Mouse (Mus musculus) neural tube, embryonic 14.5 days (tissue): ENCODE results near the gene Emilin3. TPM values are rescaled to one million over a fixed set of nuclear protein-coding genes. Genes with fewer than 3 reads are reported as not detected.
A peak's percentile ranks its signal among the peaks of the same experiment; 100 is the strongest.

Experiments
- ATAC-seq: fragments of 200-750 bp; cut with Nextera tagmentation; 2 replicates; pipeline ENCODE4 v1.8.0; 2017; ENCODE audit warnings: low read depth, mild to moderate bottlenecking, moderate TSS enrichment, moderate library complexity
- H3K27ac ChIP-seq: fragments of 300-500 bp; sonication (generic); 2 replicates; pipeline ENCODE4 v1.5.1; 2014; ENCODE audit warnings: low read depth, mild to moderate bottlenecking, control low read depth, low read length, moderate library complexity, mixed read lengths
- H3K27me3 ChIP-seq: fragments of 300-500 bp; sonication (generic); 2 replicates; pipeline ENCODE4 v1.6.1; 2014; ENCODE audit warnings: low read length; ENCODE audit not compliant: control insufficient read depth, insufficient read depth
- H3K36me3 ChIP-seq: fragments of 300-500 bp; sonication (generic); 2 replicates; pipeline ENCODE4 v1.6.1; 2014; ENCODE audit warnings: low read length, mixed read lengths; ENCODE audit not compliant: control insufficient read depth, insufficient read depth
- H3K4me1 ChIP-seq: fragments of 300-500 bp; sonication (generic); 2 replicates; pipeline ENCODE4 v1.6.1; 2014; ENCODE audit warnings: low read length; ENCODE audit not compliant: control insufficient read depth, insufficient read depth
- H3K4me2 ChIP-seq: fragments of 300-500 bp; sonication (generic); 2 replicates; pipeline ENCODE4 v1.6.1; 2014; ENCODE audit warnings: mild to moderate bottlenecking, low read depth, low read length, control low read depth
- H3K4me3 ChIP-seq: fragments of 300-500 bp; sonication (generic); 2 replicates; pipeline ENCODE4 v1.5.1; 2014; ENCODE audit warnings: low read depth, low read length, control low read depth, mixed read lengths
- H3K9ac ChIP-seq: fragments of 300-500 bp; sonication (generic); replicated peaks from 2 replicates; pipeline ENCODE4 v1.6.1; 2014; ENCODE audit warnings: low read depth, mild to moderate bottlenecking, control low read depth, low read length, mixed read lengths
- H3K9me3 ChIP-seq: fragments of 300-500 bp; sonication (generic); 2 replicates; pipeline ENCODE4 v1.6.1; 2016; ENCODE audit warnings: low read length; ENCODE audit not compliant: control insufficient read depth
- WGBS: fragments of 180-500 bp; shearing (Covaris S2); extraction: QIAGEN DNeasy Blood & Tissue Kit; methylation state at CpG from one replicate; pipeline ENCODE4 v1.1.7; 2014; 5-methylcytosine and 5-hydroxymethylcytosine counted together
- polyA plus RNA-seq: library from polyadenylated mRNA; unstranded; fragments of >200 nt; fragmentation: Nextera tagmentation; extraction: Ambion mirVana; gene quantifications from 2 replicates; pipeline ENCODE4 v1.2.1, GENCODE M21; 2014

Emilin3 gene
- polyA plus RNA-seq, 1 experiment from 2014 or later: 0.11 TPM

- Histone ChIP-seq H3K4me3 (no peak overlapping the region), H3K9ac (no peak overlapping the region), H3K9me3 (no peaks in the 10 kb centered on the region), H3K4me2 (no peak overlapping the region), H3K4me1 (no peaks in the 10 kb centered on the region), H3K36me3 (no peaks in the 10 kb centered on the region), H3K27ac (no peak overlapping the region), H3K27me3 (no peaks in the 10 kb centered on the region)
- no peak for ATAC-seq
- WGBS: 64% methylated on average over 6 of the region's 7 CpGs
These were observed 9.2 kb upstream of the Emilin3 start for GRCm38 (mm10) chr2:160921285-160921684.

GRCm38 (mm10) chr2:160918930-160919215 lies 6.7 kb upstream of the Emilin3 start:
- Histone ChIP-seq H3K36me3 (no peaks in the 10 kb centered on the region), H3K4me1 (no peaks in the 10 kb centered on the region), H3K27ac (no peak overlapping the region), H3K9ac (no peak overlapping the region), H3K27me3 (no peaks in the 10 kb centered on the region), H3K4me3 (no peak overlapping the region), H3K9me3 (no peaks in the 10 kb centered on the region), H3K4me2 (no peak overlapping the region)
- no peak for ATAC-seq
- WGBS: 89% methylated on average over 2 of the region's 2 CpGs

GRCm38 (mm10) chr2:160918154-160918929 lies 6.2 kb upstream of the Emilin3 start:
- Histone ChIP-seq H3K36me3 (no peaks in the 10 kb centered on the region), H3K9me3 (no peaks in the 10 kb centered on the region), H3K4me3 (no peak overlapping the region), H3K27me3 (no peaks in the 10 kb centered on the region; the same call in 1 of the 2 replicates), H3K4me1 (no peaks in the 10 kb centered on the region), H3K27ac (no peak overlapping the region), H3K4me2 (no peak overlapping the region), H3K9ac (no peak overlapping the region)
- no peak for ATAC-seq
- WGBS: 57% methylated on average over 8 of the region's 8 CpGs

- H3K4me2 ChIP-seq: no peak overlapping the region
- no peaks in the 10 kb centered on the region for H3K9me3 ChIP-seq
- H3K27me3 ChIP-seq: peaks cover 10% of the 10 kb centered on the region
- no peaks in the 10 kb centered on the region for H3K36me3 ChIP-seq
- no peaks in the 10 kb centered on the region for H3K4me1 ChIP-seq
- 92% methylated on average over 3 of the region's 3 CpGs for WGBS
- no peak overlapping the region for H3K27ac ChIP-seq
- no peak overlapping the region for H3K4me3 ChIP-seq
- H3K9ac ChIP-seq: no peak overlapping the region
- ATAC-seq: no peak
These were observed 5.2 kb upstream of the Emilin3 start for GRCm38 (mm10) chr2:160917313-160917712.

GRCm38 (mm10) chr2:160916714-160917113 lies 4.6 kb upstream of the Emilin3 start:
- no peak for ATAC-seq
- Histone ChIP-seq H3K4me2 (no peak overlapping the region), H3K9ac (no peak overlapping the region), H3K9me3 (no peaks in the 10 kb centered on the region), H3K4me3 (no peak overlapping the region), H3K27ac (no peak overlapping the region), H3K4me1 (peaks cover 4% of the 10 kb centered on the region; the same call in 1 of the 2 replicates), H3K36me3 (no peaks in the 10 kb centered on the region), H3K27me3 (peaks cover 16% of the 10 kb centered on the region)
- WGBS: 62% methylated on average over 8 of the region's 8 CpGs

GRCm38 (mm10) chr2:160915821-160916610 lies 3.9 kb upstream of the Emilin3 start:
- Histone ChIP-seq H3K4me3 (no peak overlapping the region), H3K4me2 (no peak overlapping the region), H3K4me1 (peaks cover 5% of the 10 kb centered on the region; the same call in 1 of the 2 replicates), H3K9me3 (no peaks in the 10 kb centered on the region), H3K36me3 (no peaks in the 10 kb centered on the region), H3K27me3 (peaks cover 20% of the 10 kb centered on the region), H3K27ac (no peak overlapping the region), H3K9ac (no peak overlapping the region)
- ATAC-seq: no peak
- WGBS: 80% methylated on average over 13 of the region's 13 CpGs

GRCm38 (mm10) chr2:160914656-160915055 lies 2.5 kb upstream of the Emilin3 start:
- Histone ChIP-seq H3K9me3 (no peaks in the 10 kb centered on the region), H3K27ac (no peak overlapping the region), H3K4me2 (no peak overlapping the region), H3K36me3 (no peaks in the 10 kb centered on the region), H3K4me3 (no peak overlapping the region), H3K4me1 (peaks cover 5% of the 10 kb centered on the region; the same call in 1 of the 2 replicates), H3K9ac (no peak overlapping the region), H3K27me3 (peaks cover 25% of the 10 kb centered on the region)
- ATAC-seq: no peak
- WGBS: 80% methylated on average over 9 of the region's 9 CpGs

- peaks cover 25% of the 10 kb centered on the region for H3K27me3 ChIP-seq
- peak; percentile 63 for ATAC-seq
- WGBS: 3% methylated on average over 58 of the region's 64 CpGs
These were observed 448 bp downstream of the Emilin3 start for GRCm38 (mm10) chr2:160911558-160912201.

GRCm38 (mm10) chr2:160910633-160911032 lies 1.5 kb downstream of the Emilin3 start:
- 87% methylated on average over 5 of the region's 5 CpGs for WGBS
- Histone ChIP-seq H3K9ac (no peak overlapping the region), H3K9me3 (no peaks in the 10 kb centered on the region), H3K4me2 (no peak overlapping the region), H3K27me3 (peaks cover 25% of the 10 kb centered on the region), H3K4me1 (peaks cover 5% of the 10 kb centered on the region; the same call in 1 of the 2 replicates), H3K36me3 (no peaks in the 10 kb centered on the region), H3K4me3 (no peak overlapping the region), H3K27ac (no peak overlapping the region)
- ATAC-seq: no peak

More at GRCm38 (mm10) chr2:160911558-160912201, 448 bp downstream of the Emilin3 start:
- Histone ChIP-seq H3K36me3 (no peaks in the 10 kb centered on the region), H3K9ac (peak overlapping the region; percentile 48), H3K4me3 (peak overlapping the region; percentile 37), H3K27ac (no peak overlapping the region), H3K9me3 (no peaks in the 10 kb centered on the region), H3K4me1 (peaks cover 5% of the 10 kb centered on the region; the same call in 1 of the 2 replicates), H3K4me2 (peak overlapping the region; percentile 79)
